Mouse (Mus musculus): ENCODE data around the gene Opa3.

Opa3 gene

DNA sequence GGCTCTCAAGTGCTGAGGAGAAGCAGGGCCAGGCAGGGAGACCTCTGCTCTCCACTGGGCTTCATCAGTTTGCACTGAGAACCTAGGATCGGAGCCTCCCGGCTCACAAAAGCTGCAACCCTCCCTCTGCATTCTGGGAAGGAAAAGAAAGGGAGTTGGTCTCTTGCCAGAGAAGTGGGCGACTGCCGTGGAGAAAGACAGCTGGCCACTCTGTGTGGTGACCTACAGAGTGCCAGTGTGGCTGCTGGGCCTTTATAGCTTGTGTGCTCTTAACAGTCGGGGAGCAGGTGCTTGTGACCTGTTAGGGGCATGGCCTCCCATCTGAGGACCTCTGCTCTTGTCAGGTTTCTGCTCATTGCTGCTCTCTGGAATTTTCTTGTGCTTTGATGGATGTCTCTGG, 15.7 kb downstream of the Opa3 start:
- no peak for DNase-seq (ENCODE audit: extremely low spot score, low spot score)

DNA sequence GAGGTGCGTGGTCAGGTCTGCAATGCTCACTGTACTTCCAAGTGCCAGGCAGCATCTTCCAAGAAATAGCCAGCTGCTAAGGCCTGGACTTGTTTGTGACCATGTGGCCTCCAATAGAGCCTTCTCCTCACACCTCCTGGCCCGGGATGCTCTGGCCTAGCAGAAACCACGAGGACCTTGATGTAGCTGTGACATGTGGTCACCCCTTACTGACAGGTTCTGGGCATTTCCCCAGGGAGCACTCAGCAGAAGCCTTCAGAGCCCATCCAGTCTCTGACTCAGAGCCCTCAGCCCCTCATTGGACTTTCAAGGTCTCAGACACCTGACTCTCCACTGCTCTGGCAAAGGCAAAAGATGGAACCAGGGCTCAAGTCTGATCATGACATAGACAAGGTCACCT, 16.9 kb downstream of the Opa3 start:
- DNase-seq (ENCODE audit: extremely low spot score, low spot score): no peak

DNA sequence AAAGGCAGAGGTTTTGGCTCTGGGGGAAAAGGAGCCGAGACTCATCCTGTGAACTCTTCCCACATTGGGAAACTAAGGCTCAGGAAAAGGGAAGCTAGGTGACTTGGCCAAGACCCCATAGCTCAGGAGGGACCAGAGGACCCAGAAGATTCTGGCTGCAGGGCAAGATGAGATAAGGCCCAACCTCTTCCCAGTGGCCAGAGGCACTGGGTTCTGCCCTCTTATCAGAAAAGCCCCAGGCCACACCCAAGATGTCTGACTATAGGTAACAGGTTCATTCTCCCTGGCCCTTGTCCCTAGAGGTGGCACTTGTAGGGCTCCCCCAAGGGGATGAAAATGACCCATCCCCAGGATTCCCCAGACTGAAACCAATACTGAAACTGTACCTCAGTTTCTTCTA, 18.7 kb downstream of the Opa3 start:
- DNase-seq (ENCODE audit: extremely low spot score, low spot score): no peak

DNA sequence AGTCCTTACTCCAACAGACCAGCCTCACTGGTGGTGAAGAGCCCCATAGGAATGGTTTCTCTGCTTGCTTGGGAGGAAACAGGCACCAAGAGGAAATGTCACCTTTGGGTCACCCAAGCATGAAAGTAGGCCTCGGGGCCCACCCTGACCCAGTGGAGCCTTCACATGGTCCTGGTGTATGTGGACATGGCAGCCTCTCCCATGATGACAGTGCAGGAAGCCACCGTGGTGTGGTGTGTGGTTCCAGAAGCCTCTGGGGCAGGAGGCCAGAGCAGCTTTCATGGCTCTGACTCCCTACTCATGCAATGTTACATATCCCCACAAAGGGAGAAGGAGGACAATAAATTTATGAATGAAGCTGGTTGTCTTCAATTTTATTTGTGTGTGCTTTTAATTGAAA, 19.4 kb downstream of the Opa3 start:
- no peak for DNase-seq (ENCODE audit: extremely low spot score, low spot score)

DNA sequence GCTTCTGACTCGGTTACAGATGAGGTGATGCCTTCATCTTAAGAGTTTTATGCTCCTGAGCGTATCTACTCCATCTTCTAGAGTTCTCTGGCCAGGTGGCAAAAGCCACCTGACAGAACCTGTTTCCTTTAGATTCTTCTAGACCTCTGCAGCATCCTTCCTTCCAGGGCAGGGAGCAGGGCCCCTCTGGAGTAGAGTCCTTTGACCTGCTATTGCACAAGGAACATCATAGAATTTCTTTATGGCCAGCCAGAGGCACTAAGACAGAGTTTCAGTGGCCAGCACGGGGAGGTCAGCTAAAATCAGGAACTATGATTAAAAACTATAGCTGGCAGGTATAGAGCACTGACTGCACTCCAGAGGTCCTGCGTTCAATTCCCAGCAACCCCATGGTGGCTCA, 23.9 kb downstream of the Opa3 start:
- DNase-seq (ENCODE audit: extremely low spot score, low spot score): no peak

DNA sequence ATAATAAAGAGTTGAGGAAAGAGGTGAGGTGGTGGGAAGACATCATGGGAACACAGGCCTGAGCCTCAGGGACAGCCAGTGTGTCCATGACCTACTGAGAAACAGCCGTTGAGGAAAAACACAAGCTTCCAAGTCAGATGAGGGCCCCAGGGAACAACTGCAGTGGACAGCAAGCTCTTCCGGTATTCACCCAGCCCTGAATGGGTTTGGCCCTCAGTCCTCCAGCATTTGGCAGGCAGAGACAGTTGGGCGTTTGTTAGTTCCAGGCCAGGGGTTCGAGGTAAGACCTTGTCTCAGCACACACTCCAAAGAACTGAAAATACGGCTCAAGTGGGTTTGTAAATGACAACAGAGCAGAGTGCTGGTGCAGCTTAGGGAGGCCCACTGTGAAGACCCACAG, 25.3 kb downstream of the Opa3 start:
- DNase-seq (ENCODE audit: extremely low spot score, low spot score): no peak

DNA sequence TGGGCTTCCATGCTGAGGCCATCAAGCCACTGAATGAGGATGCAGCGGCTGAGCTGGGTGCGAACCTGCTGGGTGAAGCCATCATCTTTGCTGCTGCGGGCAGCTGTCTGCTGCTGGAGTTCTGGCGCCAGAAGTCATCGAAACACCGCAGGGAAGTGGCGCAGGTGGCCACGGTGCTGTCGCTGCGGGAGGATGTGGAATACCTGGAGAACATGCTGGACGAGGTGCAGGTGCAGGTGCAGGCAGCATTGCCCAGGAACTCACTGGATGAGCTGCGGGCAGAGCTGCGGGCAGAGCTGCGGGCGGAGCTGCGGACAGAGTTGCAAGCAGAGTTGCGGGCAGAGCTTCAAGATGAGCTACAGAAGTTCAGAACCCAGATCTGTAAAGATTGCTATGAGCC, 27.3 kb downstream of the Opa3 start:
- DNase-seq (ENCODE audit: extremely low spot score, low spot score): no peak

DNA sequence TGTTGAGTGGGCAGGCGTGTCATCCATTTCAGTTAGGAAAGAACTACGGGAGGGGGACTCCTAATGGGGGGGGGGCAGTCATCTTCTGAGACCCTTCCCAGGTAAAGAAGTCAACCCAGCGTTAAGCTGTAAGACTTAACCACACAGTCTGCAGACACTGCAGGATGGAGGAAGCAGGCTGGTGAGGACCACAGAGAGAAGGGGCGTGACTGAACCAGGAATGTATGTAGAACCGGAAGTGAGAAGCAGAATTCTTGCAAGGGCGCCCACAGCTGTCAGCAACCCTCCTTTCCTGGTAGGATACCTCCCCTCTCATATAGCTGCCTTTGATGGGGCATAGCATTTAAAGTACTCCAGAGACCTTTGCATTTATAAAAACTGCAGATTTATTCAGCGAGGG, 28.4 kb downstream of the Opa3 start:
- DNase-seq (ENCODE audit: extremely low spot score, low spot score): no peak

DNA sequence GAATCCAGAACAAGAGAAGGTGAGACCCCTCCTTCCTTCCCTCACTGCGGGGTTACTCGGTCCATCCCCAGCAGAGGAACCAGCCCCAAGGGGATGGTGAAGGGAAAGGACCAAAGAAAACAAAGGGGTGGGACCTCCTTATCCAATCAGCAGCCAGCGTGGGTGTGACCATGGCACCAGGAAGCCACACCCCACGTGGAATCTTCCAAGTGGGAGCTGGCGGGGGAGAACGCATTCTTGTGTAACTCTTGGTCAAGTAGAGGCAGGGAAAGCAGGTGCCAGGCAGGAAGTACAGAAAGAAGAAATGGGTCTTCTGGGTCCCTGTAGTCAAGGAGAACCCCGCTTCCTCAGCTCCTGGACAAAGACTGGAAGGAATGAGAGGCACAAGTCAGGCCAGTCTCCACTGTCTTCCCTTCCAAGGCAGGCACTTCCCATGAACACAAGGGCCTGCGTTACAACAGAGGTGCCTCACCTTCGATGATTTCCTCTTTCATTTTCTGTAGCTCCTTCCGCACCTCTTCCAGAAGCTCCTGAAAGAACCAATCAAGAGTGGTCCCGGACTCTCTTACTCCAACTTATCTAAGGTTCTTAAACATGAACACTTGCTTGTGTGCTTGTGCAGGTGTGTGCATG, 29.4 kb downstream of the Opa3 start:
- DNase-seq (ENCODE audit: extremely low spot score, low spot score): peak; percentile 47

DNA sequence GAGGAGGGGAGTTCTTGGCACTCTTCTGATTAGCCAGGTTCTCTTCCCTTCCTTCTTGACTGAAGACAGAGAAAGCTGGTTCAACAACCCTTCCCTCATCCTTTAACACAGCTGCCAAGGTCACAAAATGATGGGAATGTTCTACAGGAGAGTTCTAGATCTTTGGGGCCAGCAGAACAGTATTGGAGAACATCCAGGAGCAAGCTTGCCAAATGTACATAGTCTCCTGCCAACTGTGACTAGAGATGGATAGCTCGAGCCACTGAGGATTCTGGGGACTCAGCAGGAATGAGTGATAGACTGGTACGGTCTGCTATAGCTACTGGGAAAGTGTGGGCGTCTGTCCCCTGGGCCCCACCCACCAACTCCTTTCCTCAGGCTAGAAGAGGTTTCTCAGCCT, 30.2 kb downstream of the Opa3 start:
- no peak for DNase-seq (ENCODE audit: extremely low spot score, low spot score)

DNA sequence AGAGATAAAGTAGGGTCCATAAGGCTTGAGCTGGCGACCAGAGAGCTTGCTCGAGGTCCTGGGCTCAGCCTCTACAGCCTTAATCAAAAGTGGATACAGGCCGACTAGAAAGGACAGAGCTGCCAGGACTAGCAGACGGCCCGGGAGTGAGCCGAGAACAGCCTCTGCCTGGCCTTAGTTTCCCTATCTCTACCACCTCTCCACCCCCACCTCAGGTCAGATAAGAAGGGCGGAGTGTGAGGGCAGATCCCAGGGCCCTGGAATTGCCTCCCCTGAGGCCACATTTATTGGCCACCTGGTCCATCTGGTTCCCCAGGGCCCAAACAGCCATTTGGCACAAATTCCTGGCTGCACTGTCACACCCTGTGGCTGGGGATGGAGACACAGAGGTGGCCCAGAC, 37.0 kb downstream of the Opa3 start:
- DNase-seq (ENCODE audit: extremely low spot score, low spot score): no peak

DNA sequence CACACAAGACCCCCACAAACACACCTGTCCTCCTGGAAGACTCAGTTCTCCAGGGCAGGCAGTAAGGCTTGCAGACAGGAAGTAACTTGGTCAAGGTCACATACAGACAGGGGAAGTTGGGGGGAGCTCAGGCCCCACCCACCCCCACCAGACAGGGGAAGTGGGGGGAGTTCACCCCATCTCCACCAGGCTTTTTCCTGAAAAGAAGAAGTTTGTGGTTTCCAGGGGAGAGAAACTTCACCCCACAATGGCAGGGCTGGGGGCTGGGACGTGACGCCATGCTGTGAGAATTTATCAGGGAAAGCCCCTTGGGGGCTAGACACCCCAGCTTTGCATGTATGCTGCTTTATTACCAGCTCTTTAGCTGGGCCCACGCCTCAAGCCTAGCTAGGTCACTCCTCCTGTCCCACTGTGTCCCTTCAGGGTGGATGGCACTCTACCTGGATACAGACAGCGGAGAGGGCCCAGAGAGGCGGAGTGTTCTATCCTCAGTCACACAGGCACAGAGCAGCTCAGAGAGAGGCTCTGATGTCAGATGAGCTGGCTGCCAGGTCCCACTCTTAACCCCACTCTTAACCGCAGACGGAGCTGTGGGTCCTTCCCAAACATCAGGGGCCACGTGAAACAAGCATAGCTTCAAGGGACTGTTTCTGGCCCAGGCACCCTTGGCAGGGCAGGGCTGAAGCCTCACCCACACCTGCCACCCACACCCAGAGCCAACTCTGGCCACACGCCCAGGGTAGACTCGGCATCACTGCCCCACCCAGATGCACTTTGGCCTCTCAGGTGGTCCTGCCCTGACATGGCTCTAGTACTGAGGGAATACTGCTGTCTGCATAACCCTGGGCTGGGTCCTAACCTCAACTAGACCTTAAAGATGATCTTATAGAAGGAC, 38.0 kb downstream of the Opa3 start:
- no peak for DNase-seq (ENCODE audit: extremely low spot score, low spot score)

DNA sequence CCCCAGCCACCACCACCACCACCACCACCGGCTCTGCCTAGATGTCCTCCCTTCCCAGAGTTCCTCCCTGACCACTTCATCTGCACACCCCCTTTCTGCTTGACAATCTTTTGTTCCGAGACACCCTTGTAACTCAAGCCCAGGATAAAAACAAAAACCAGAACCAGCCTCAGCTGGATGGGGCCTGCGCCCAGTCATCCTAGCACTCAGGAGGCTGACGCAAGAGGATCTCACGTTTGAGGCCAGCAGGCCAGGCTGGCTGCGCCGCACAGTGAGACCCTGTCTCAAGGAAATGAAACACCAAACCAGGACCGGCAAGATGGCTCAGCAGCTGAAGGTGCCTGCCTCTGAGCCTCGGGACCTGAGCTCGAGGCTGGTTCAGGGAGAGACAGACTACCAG, 38.9 kb downstream of the Opa3 start:
- no peak for DNase-seq (ENCODE audit: extremely low spot score, low spot score)

DNA sequence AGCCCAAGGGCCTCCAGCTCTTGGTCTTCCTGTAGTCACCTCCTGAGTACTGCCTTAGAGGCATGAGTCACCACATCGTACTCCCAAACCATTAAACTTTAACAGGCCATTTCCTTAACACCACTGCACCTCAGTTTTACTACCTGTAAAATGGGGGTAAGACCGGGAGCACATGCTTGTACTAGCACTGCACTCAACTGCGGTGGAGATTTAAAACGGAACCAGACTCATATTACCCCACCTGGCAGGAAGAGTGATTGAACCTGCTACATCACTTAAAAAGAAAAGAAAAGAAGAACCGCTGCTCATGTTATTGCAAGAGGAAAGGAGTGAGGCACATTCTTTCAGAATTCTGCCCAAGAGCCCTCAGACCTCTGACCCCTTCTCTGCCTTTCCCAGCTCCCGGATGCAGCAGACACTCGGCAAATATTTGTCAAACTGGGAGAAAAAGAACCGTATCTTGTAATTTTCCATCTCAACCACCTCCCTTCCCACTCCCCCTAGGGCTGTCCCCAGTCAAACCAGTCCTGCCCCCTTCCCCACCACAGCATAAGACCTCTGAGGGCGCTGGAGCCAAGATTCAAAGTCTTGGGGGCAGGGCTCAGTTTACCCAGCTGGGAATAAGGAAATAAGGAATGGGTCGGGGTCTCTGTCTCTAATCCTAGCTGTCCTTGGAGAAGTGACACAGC, 41.0 kb downstream of the Opa3 start:
- DNase-seq (ENCODE audit: extremely low spot score, low spot score): peak; percentile 29

DNA sequence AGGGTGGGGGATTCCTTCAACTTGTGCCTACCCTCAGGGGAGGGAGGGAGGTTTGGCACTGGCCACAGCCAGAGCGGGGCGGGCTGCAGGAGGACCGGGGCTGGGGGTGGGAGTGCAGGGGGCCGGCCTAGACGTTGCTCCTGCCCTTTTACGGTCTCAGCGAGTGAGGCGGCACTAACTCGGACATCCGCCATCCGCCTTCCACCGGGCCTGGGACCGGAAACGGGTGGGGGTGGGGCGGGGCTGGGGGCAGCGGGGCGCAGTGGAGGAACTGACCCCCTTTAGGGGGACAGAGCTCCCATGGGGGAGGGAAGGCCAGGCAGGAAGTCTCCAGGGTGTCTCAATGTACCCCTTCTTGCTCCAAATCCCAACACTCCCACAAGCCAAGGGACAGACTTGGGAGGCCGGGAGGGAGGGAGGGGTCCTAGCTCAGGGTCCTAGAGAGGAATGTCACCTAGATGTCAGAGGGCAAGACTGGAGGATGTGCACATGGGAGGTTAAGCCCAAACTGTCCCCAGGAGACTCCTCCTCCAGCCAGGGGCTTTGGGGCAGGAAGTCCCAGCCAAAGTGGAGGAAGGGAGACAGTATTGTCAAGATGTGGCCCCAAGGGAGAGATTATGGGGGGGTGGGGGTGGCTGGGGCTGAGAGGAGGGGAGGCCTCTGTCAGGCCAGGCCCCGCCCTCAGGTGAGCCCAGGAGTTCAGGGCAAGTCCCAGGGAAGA, 41.7 kb downstream of the Opa3 start:
- peak; percentile 58 for DNase-seq (ENCODE audit: extremely low spot score, low spot score)

DNA sequence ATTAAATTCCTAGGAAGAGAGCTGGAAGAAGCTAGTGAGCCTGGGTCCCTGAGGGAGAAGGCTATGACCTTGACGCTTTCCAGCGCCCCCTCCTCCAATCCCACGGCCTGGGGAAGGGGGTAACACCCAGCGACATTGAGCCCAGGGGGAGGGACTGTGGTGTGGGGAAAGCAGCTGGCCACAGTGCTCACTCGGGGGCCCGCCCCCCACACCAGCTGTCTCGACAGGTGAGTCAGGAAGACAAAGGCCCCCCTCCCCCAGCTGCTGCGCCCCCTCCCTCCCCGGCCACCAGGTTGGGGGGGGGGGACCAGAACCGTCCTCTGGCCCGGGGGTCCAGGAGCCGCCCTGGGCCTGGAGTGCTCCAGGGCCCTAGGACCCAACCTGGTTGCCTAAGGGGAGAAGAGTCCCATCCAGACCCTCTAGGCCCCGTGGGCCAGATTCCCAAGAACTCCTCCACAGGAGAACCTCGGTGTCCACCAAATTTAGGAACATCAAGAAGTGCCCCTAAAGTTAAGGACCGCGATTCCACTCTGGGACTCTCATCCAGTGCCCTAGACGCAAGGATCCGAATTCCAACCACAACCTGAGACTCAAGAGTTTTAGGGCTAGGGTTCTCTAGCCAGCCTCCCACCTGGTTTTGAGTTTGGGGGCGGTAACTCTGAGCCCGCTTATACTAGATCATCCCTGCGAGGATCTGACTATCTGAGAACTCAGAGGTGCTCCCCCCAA, 42.5 kb downstream of the Opa3 start:
- peak; percentile 42 for DNase-seq (ENCODE audit: extremely low spot score, low spot score)

DNA sequence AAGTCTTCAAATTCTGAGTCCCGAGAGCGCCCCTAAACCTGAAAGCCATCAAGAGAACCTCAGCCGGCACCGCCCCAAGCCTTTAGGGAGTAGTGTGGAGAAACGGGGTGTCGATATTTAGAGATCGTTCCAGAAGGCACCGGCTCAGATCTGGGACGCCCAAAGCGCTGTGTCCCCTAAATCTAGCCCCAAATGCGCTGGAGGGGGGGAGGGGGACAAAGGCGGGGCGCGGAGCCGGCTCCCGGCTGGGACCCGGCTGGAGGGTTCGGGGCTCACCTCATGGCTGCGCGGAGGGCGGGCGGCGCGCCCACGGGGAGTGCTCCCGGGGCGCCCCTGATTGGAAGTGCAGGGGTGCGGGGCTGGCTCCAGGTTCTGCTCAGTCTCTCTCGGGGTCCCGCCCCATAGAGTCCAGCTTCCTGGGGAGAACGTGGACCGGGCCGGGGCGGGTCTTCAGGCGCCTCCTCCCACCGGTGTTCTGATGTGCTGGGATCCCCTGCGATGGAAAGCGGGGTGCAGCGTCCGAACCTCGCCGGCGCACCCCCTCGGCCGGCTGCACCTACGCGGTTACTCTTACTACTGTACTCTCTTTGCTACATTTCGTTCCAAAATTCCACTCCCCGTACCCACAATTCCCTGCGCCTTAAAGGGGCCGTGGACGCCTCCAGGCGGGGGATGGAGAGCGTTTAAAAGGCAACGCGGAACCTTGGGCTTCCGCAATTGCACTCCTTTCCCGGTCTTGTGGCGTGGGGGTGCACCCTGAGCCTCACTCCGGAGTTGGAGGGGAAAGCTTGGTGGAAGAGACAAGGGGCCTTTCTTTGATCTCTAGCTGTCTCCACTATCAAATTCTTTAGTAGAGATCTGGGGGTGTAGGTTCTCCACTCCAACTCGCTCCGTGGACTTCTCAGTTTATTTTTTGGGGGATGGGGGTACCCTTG, 43.4 kb downstream of the Opa3 start, which contains the start of gene Vasp:
Gene Vasp, minus strand, starts transcription at position 580 of the 935 bp plus-strand sequence.
- peak; percentile 88 for DNase-seq (ENCODE audit: extremely low spot score, low spot score)

DNA sequence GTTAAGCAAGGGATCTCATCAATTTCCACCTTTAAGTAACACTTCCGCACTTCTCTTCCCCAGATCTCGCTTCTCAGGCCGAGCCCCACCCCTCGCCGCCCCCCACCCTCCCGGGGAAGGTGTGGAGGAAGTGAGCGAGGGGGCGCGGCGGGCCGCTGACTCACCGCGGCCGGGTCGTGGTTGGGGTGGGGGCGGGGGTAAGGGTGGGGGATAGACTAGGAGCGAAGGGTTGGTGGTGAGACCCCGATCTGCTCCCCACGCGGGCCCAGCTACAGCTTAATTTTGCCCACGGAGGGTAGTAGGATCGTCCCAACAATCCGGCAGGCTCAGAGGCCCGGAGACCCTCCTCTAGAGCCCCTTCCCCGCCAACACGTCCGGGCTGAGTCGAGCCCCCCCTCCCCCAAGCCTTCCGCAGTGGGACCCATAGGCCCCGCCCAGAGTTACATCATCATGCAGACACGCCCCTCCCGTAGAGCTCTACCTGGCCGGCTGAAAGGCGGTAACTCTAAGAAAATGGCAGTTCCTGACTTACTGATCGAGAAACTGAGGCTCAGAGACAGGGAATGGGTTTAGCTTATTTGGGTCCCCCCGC, 44.1 kb downstream of the Opa3 start:
- DNase-seq (ENCODE audit: extremely low spot score, low spot score): peak; percentile 85

DNA sequence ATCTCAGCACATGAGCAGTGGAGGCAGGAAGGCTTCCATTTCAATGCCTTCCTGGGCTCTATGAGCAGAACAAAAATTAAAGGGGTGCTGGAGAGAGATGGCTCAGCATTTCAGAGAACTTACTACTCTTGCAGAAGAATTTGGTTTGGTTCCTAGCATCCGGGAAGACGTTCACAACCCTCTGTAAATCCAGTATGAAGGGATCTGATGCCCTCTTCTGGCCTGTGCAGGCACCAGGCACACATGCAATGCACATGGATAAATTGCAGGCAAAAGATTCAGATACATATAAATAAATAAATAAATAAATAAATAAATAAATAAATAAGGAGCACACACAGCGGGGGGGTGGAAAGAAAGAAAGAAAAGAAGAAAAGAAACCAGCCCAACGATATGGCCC, 48.1 kb downstream of the Opa3 start:
- no peak for DNase-seq (ENCODE audit: extremely low spot score, low spot score)

DNA sequence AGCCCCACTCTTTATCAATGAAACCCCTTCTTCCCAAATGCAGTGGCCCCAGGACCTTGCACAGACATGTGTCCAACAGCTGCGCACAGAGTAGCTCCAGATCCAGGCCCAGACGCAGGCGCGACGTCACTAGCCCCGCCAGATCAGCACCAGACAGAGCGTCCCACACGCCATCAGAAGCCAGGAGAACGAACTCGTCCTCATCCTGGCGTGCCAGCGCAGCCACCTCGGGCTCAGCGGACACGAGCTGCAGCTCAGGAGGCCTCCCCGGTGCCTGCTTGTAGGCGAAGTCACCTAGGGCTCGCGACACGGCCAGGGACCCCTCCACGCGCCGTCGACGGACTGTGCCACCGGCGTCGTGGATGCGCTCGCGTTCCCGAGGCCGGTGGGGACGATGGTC, 50.9 kb downstream of the Opa3 start:
- peak; percentile 22 for DNase-seq (ENCODE audit: extremely low spot score, low spot score)
